Mouse (Mus musculus) cerebellum, adult 2 months (tissue): ENCODE results near the gene Timp2.

Experiments used
- CTCF ChIP-seq: fragments of 200-500 bp; IDR thresholded peaks from 2 replicates; pipeline ENCODE4 v1.5.1; 2011; ENCODE audit warnings: low read depth, mild to moderate bottlenecking, control low read depth, low read length, moderate library complexity, borderline replicate concordance; ENCODE audit not compliant: insufficient read depth
- POLR2A ChIP-seq: fragments of 200-500 bp; IDR thresholded peaks from 2 replicates; pipeline ENCODE4 v1.6.1; 2011; ENCODE audit warnings: low read length, control low read depth, borderline replicate concordance; ENCODE audit not compliant: insufficient read depth

DNA sequence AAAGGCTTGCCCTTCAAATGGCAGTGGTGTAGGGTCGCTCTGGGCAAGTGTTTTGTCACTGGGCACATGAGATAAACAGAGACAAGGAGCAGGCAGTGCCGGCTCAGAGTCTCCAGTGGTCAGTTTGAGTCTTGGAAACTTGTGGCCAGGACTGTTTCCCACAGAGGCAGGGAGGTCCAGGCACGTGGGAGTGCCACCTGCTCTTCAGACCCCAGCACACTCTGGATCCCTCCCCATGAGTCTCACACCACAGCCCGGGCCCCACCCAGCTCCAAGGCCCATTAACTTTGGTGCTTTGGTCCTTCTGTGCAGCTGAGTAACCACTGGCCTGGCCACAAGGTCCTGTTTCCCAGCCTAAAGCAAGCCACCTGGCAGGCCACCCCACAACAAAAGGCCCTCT is 33.6 kb downstream of the Timp2 start:
- TF ChIP-seq CTCF, result no peak
- TF ChIP-seq POLR2A, result no peak
